Mouse (Mus musculus) stomach, embryonic 15.5 days (tissue): ENCODE data around the gene Lcp1. TPM values are rescaled to one million over a fixed set of nuclear protein-coding genes. Genes with fewer than 3 reads are reported as not detected.

Source experiments
- ATAC-seq: fragments of 200-750 bp; cut with Nextera tagmentation; 2 replicates; pipeline ENCODE4 v1.8.0; 2017; ENCODE audit warnings: low read depth, moderate number of reproducible peaks, moderate TSS enrichment; ENCODE audit not compliant: insufficient read depth, low FRiP score
- H3K27ac ChIP-seq: fragments of 300-500 bp; sonication (generic); 2 replicates; pipeline ENCODE4 v1.5.1; 2015; ENCODE audit warnings: mild to moderate bottlenecking, inconsistent platforms
- H3K27me3 ChIP-seq: fragments of 300-500 bp; sonication (generic); replicated peaks from 2 replicates; pipeline ENCODE4 v1.6.1; 2015; ENCODE audit warnings: inconsistent platforms
- H3K36me3 ChIP-seq: fragments of 300-500 bp; sonication (generic); 2 replicates; pipeline ENCODE4 v1.6.1; 2015; ENCODE audit warnings: inconsistent platforms
- H3K4me1 ChIP-seq: fragments of 300-500 bp; sonication (generic); 2 replicates; pipeline ENCODE4 v1.6.1; 2015; ENCODE audit warnings: inconsistent platforms
- H3K4me2 ChIP-seq: fragments of 300-500 bp; sonication (generic); 2 replicates; pipeline ENCODE4 v1.6.1; 2015; ENCODE audit warnings: mild to moderate bottlenecking, inconsistent platforms
- H3K4me3 ChIP-seq: fragments of 300-500 bp; sonication (generic); replicated peaks from 2 replicates; pipeline ENCODE4 v1.5.1; 2015; ENCODE audit warnings: inconsistent platforms
- H3K9ac ChIP-seq: fragments of 300-500 bp; sonication (generic); 2 replicates; pipeline ENCODE4 v1.6.1; 2015; ENCODE audit warnings: inconsistent platforms
- H3K9me3 ChIP-seq: fragments of 300-500 bp; sonication (generic); 2 replicates; pipeline ENCODE4 v1.6.1; 2016; ENCODE audit warnings: inconsistent platforms
- WGBS: fragments of 180-500 bp; shearing (Covaris S2); methylation state at CpG from one replicate; pipeline ENCODE4 v1.1.7; 2015; 5-methylcytosine and 5-hydroxymethylcytosine counted together
- microRNA-seq: library from miRNA; unstranded; fragments of <30 nt; microRNA quantifications from one replicate; pipeline ENCODE4, GENCODE M21; 2016
- polyA plus RNA-seq: library from polyadenylated mRNA; unstranded; fragments of >200 nt; fragmentation: Nextera tagmentation; extraction: Ambion mirVana; gene quantifications from 2 replicates; pipeline ENCODE4 v1.2.1, GENCODE M21; 2015

Gene Lcp1
- polyA plus RNA-seq, 1 experiment from 2014 or later = 49.1 TPM

- Histone ChIP-seq H3K27me3 (no peaks in the 10 kb centered on the region), H3K9ac (no peak overlapping the region), H3K4me3 (no peak overlapping the region), H3K36me3 (no peaks in the 10 kb centered on the region), H3K4me1 (no peaks in the 10 kb centered on the region), H3K27ac (no peak overlapping the region), H3K9me3 (no peaks in the 10 kb centered on the region), H3K4me2 (no peak overlapping the region)
- WGBS = 79% methylated on average over 11 of the region's 11 CpGs
- ATAC-seq = no peak
Observed at GRCm38 (mm10) chr14:75246024-75247000, 115.4 kb downstream of the Lcp1 start.

GRCm38 (mm10) chr14:75250432-75250831 lies 119.5 kb downstream of the Lcp1 start:
- Histone ChIP-seq H3K4me1 (no peaks in the 10 kb centered on the region), H3K27me3 (no peaks in the 10 kb centered on the region), H3K9ac (no peak overlapping the region), H3K36me3 (no peaks in the 10 kb centered on the region), H3K4me3 (no peak overlapping the region), H3K4me2 (no peak overlapping the region), H3K9me3 (no peaks in the 10 kb centered on the region), H3K27ac (no peak overlapping the region)
- WGBS = 63% methylated on average over 3 of the region's 3 CpGs
- no peak for ATAC-seq

GRCm38 (mm10) chr14:75256521-75256920 lies 125.6 kb downstream of the Lcp1 start:
- Histone ChIP-seq H3K4me3 (no peak overlapping the region), H3K27me3 (no peaks in the 10 kb centered on the region), H3K9me3 (no peaks in the 10 kb centered on the region), H3K9ac (no peak overlapping the region), H3K27ac (no peak overlapping the region), H3K4me1 (no peaks in the 10 kb centered on the region), H3K36me3 (no peaks in the 10 kb centered on the region), H3K4me2 (no peak overlapping the region)
- no peak for ATAC-seq
- WGBS = 42% methylated on average over 5 of the region's 5 CpGs

GRCm38 (mm10) chr14:75269531-75269930 lies 138.6 kb downstream of the Lcp1 start:
- H3K4me2 ChIP-seq = no peak overlapping the region
- no peak for ATAC-seq
- no peak overlapping the region for H3K27ac ChIP-seq
- no peaks in the 10 kb centered on the region for H3K27me3 ChIP-seq
- WGBS = 81% methylated on average over 5 of the region's 5 CpGs
- H3K4me1 ChIP-seq = no peaks in the 10 kb centered on the region
- no peak overlapping the region for H3K4me3 ChIP-seq
- no peak overlapping the region for H3K9ac ChIP-seq
- no peaks in the 10 kb centered on the region for H3K36me3 ChIP-seq
- no peaks in the 10 kb centered on the region for H3K9me3 ChIP-seq

GRCm38 (mm10) chr14:75279716-75280115 lies 148.8 kb downstream of the Lcp1 start:
- ATAC-seq = no peak
- peaks cover 3% of the 10 kb centered on the region; the same call in 1 of the 2 replicates for H3K4me1 ChIP-seq
- no peak overlapping the region for H3K4me2 ChIP-seq
- WGBS = 92% methylated on average over 6 of the region's 6 CpGs
- no peaks in the 10 kb centered on the region for H3K36me3 ChIP-seq
- no peaks in the 10 kb centered on the region for H3K27me3 ChIP-seq
- H3K9ac ChIP-seq = no peak overlapping the region
- H3K4me3 ChIP-seq = no peak overlapping the region
- H3K27ac ChIP-seq = no peak overlapping the region
- H3K9me3 ChIP-seq = no peaks in the 10 kb centered on the region

GRCm38 (mm10) chr14:75280406-75280805 lies 149.5 kb downstream of the Lcp1 start:
- WGBS = 45% methylated on average over 5 of the region's 5 CpGs
- no peak overlapping the region for H3K4me3 ChIP-seq
- H3K27me3 ChIP-seq = no peaks in the 10 kb centered on the region
- no peak for ATAC-seq
- no peak overlapping the region for H3K9ac ChIP-seq
- peaks cover 3% of the 10 kb centered on the region; the same call in 1 of the 2 replicates for H3K4me1 ChIP-seq
- H3K36me3 ChIP-seq = no peaks in the 10 kb centered on the region
- H3K4me2 ChIP-seq = no peak overlapping the region
- H3K27ac ChIP-seq = no peak overlapping the region
- no peaks in the 10 kb centered on the region for H3K9me3 ChIP-seq

Small RNA genes within 50 kb of the gene (microRNA-seq; reads per million reads assigned to microRNA genes)
- not detected for gene Gm44482

Other genes with a start within 250 kb of the Lcp1 start
- 12.4 and 13.9 TPM in 2 replicates for gene Lrch1, start 183.2 kb upstream of the Lcp1 start, polyA plus RNA-seq
- gene Rubcnl, start 115.1 kb upstream of the Lcp1 start, polyA plus RNA-seq = 0.54 and 0.86 TPM in 2 replicates
- 0.05 TPM in 1 of 2 replicates, not detected in the other for gene Lrrc63, start 220 bp upstream of the Lcp1 start, polyA plus RNA-seq
- 5.0 and 10.3 TPM in 2 replicates for gene Cpb2, start 111.2 kb downstream of the Lcp1 start, polyA plus RNA-seq
- gene Zc3h13, start 153.3 kb downstream of the Lcp1 start, polyA plus RNA-seq = 29.4 TPM in 2 replicates